Mouse (Mus musculus): Measurements from ENCODE around the gene Trim46. TPM values are rescaled to one million over a fixed set of nuclear protein-coding genes. Genes with fewer than 3 reads are reported as not detected.
A peak's percentile ranks its signal among the peaks of the same experiment; 100 is the strongest.

Trim46 gene
- not detected in 2 replicates for polyA plus RNA-seq (2012; ENCODE audit: insufficient read depth, insufficient read length, low replicate concordance, missing spikeins)

- peaks cover 24% of the 10 kb centered on the region for H3K4me1 ChIP-seq (ENCODE audit: control insufficient read depth, insufficient read depth, low read length)
- peak within 1 kb of the TSS; percentile 95 for H3K4me3 ChIP-seq (ENCODE audit: insufficient read depth, low read depth, low read length)
- TF ChIP-seq CTCF (IDR thresholded peaks at IDR 0.05; ENCODE audit: insufficient read depth, low read depth, low read length), result peak; percentile 73
- no peak; the same call in 1 of the 2 replicates for TF ChIP-seq POLR2A (IDR thresholded peaks at IDR 0.05; ENCODE audit: insufficient read depth, low read depth, low read length)
- under 1% methylated on average over 42 of the region's 42 CpGs for WGBS
- H3K27ac ChIP-seq (ENCODE audit: insufficient read depth, low read depth, low read length), result peak within 1 kb of the TSS; percentile 88
Measured at GRCm38 (mm10) chr3:89246261-89247100, at the start of gene Trim46. Gene Trim46 (minus strand): TSS chr3:89246309.

GRCm38 (mm10) chr3:89295685-89296230 is 49.6 kb upstream of the Trim46 start:
- TF ChIP-seq POLR2A (IDR thresholded peaks at IDR 0.05; ENCODE audit: insufficient read depth, low read depth, low read length) (no peak), CTCF (IDR thresholded peaks at IDR 0.05; ENCODE audit: insufficient read depth, low read depth, low read length) (no peak)
- WGBS, result 78% methylated on average over 8 of the region's 8 CpGs
- H3K4me1 ChIP-seq (ENCODE audit: control insufficient read depth, insufficient read depth, low read length), result peaks cover 18% of the 10 kb centered on the region
- no peak overlapping the region for H3K4me3 ChIP-seq (ENCODE audit: insufficient read depth, low read depth, low read length)
- H3K27ac ChIP-seq (ENCODE audit: insufficient read depth, low read depth, low read length), result peak overlapping the region; percentile 96

GRCm38 (mm10) chr3:89294195-89294594 is 48.1 kb upstream of the Trim46 start:
- Histone ChIP-seq H3K27ac (ENCODE audit: insufficient read depth, low read depth, low read length) (no peak overlapping the region), H3K4me1 (ENCODE audit: control insufficient read depth, insufficient read depth, low read length) (peaks cover 12% of the 10 kb centered on the region), H3K4me3 (ENCODE audit: insufficient read depth, low read depth, low read length) (no peak overlapping the region)
- 87% methylated on average over 5 of the region's 5 CpGs for WGBS
- no peak for TF ChIP-seq CTCF (IDR thresholded peaks at IDR 0.05; ENCODE audit: insufficient read depth, low read depth, low read length)
- no peak for TF ChIP-seq POLR2A (IDR thresholded peaks at IDR 0.05; ENCODE audit: insufficient read depth, low read depth, low read length)

- no peak for TF ChIP-seq POLR2A (IDR thresholded peaks at IDR 0.05; ENCODE audit: insufficient read depth, low read depth, low read length)
- TF ChIP-seq CTCF (IDR thresholded peaks at IDR 0.05; ENCODE audit: insufficient read depth, low read depth, low read length), result no peak
- no peak overlapping the region for H3K4me3 ChIP-seq (ENCODE audit: insufficient read depth, low read depth, low read length)
- peaks cover 14% of the 10 kb centered on the region for H3K4me1 ChIP-seq (ENCODE audit: control insufficient read depth, insufficient read depth, low read length)
- WGBS, result 94% methylated on average over 11 of the region's 11 CpGs
- no peak overlapping the region for H3K27ac ChIP-seq (ENCODE audit: insufficient read depth, low read depth, low read length)
Measured at GRCm38 (mm10) chr3:89293247-89293918, 47.3 kb upstream of the Trim46 start.

- no peak for TF ChIP-seq POLR2A (IDR thresholded peaks at IDR 0.05; ENCODE audit: insufficient read depth, low read depth, low read length)
- no peak for TF ChIP-seq CTCF (IDR thresholded peaks at IDR 0.05; ENCODE audit: insufficient read depth, low read depth, low read length)
- 68% methylated on average over 5 of the region's 5 CpGs for WGBS
Measured at GRCm38 (mm10) chr3:89292303-89292702, 46.2 kb upstream of the Trim46 start.

GRCm38 (mm10) chr3:89291874-89292273 is 45.8 kb upstream of the Trim46 start:
- WGBS, result 82% methylated on average over 10 of the region's 10 CpGs
- Histone ChIP-seq H3K4me1 (ENCODE audit: control insufficient read depth, insufficient read depth, low read length) (peaks cover 12% of the 10 kb centered on the region), H3K4me3 (ENCODE audit: insufficient read depth, low read depth, low read length) (no peak overlapping the region), H3K27ac (ENCODE audit: insufficient read depth, low read depth, low read length) (no peak overlapping the region)
- TF ChIP-seq CTCF (IDR thresholded peaks at IDR 0.05; ENCODE audit: insufficient read depth, low read depth, low read length) (no peak), POLR2A (IDR thresholded peaks at IDR 0.05; ENCODE audit: insufficient read depth, low read depth, low read length) (no peak)

More at GRCm38 (mm10) chr3:89292303-89292702, 46.2 kb upstream of the Trim46 start:
- Histone ChIP-seq H3K27ac (ENCODE audit: insufficient read depth, low read depth, low read length) (no peak overlapping the region), H3K4me1 (ENCODE audit: control insufficient read depth, insufficient read depth, low read length) (peaks cover 14% of the 10 kb centered on the region), H3K4me3 (ENCODE audit: insufficient read depth, low read depth, low read length) (no peak overlapping the region)

- no peak overlapping the region for H3K4me3 ChIP-seq (ENCODE audit: insufficient read depth, low read depth, low read length)
- H3K27ac ChIP-seq (ENCODE audit: insufficient read depth, low read depth, low read length), result no peak overlapping the region
- WGBS, result 40% methylated on average over 7 of the region's 7 CpGs
- no peak for TF ChIP-seq CTCF (IDR thresholded peaks at IDR 0.05; ENCODE audit: insufficient read depth, low read depth, low read length)
- no peak for TF ChIP-seq POLR2A (IDR thresholded peaks at IDR 0.05; ENCODE audit: insufficient read depth, low read depth, low read length)
- H3K4me1 ChIP-seq (ENCODE audit: control insufficient read depth, insufficient read depth, low read length), result peaks cover 4% of the 10 kb centered on the region; the same call in 1 of the 2 replicates
Measured at GRCm38 (mm10) chr3:89288503-89288928, 42.4 kb upstream of the Trim46 start.

- 81% methylated on average over 5 of the region's 5 CpGs for WGBS
Measured at GRCm38 (mm10) chr3:89287286-89287685, 41.2 kb upstream of the Trim46 start.

More at GRCm38 (mm10) chr3:89287286-89287685, 41.2 kb upstream of the Trim46 start:
- H3K27ac ChIP-seq (ENCODE audit: insufficient read depth, low read depth, low read length), result no peak overlapping the region
- TF ChIP-seq CTCF (IDR thresholded peaks at IDR 0.05; ENCODE audit: insufficient read depth, low read depth, low read length) (no peak), POLR2A (IDR thresholded peaks at IDR 0.05; ENCODE audit: insufficient read depth, low read depth, low read length) (no peak)
- no peak overlapping the region for H3K4me3 ChIP-seq (ENCODE audit: insufficient read depth, low read depth, low read length)
- peaks cover 4% of the 10 kb centered on the region; the same call in 1 of the 2 replicates for H3K4me1 ChIP-seq (ENCODE audit: control insufficient read depth, insufficient read depth, low read length)

Measured in olfactory bulb, adult 2 months (tissue).